Mouse (Mus musculus) forebrain, postnatal 0 days (tissue): ENCODE data around the gene Lrrc49. TPM values are rescaled to one million over a fixed set of nuclear protein-coding genes. Genes with fewer than 3 reads are reported as not detected.

Experiments used
- ATAC-seq: fragments of 200-750 bp; cut with Nextera tagmentation; 2 replicates; pipeline ENCODE4 v1.8.0; 2017; ENCODE audit warnings: mild to moderate bottlenecking, moderate library complexity
- DNase-seq: peaks from one replicate; pipeline ENCODE4 v3.0.0-alpha.2; 2015
- H3K27ac ChIP-seq: fragments of 300-500 bp; sonication (generic); 2 replicates; pipeline ENCODE4 v1.5.1; 2014; ENCODE audit warnings: low read depth, mild to moderate bottlenecking, antibody characterized with exemption, low read length, moderate library complexity, mixed read lengths
- H3K27me3 ChIP-seq: fragments of 300-500 bp; sonication (generic); 2 replicates; pipeline ENCODE4 v1.6.1; 2014; ENCODE audit warnings: mild to moderate bottlenecking, low read length, mixed read lengths; ENCODE audit not compliant: insufficient read depth
- H3K36me3 ChIP-seq: fragments of 300-500 bp; sonication (generic); 2 replicates; pipeline ENCODE4 v1.6.1; 2014; ENCODE audit warnings: mild to moderate bottlenecking, moderate library complexity; ENCODE audit not compliant: insufficient read depth
- H3K4me1 ChIP-seq: fragments of 300-500 bp; sonication (generic); 2 replicates; pipeline ENCODE4 v1.6.1; 2014; ENCODE audit warnings: antibody characterized with exemption; ENCODE audit not compliant: insufficient read depth
- H3K4me2 ChIP-seq: fragments of 300-500 bp; sonication (generic); 2 replicates; pipeline ENCODE4 v1.6.1; 2014; ENCODE audit warnings: low read depth, mild to moderate bottlenecking, moderate library complexity
- H3K4me3 ChIP-seq: fragments of 300-500 bp; sonication (generic); 2 replicates; pipeline ENCODE4 v1.5.1; 2014; ENCODE audit warnings: low read depth, low read length, mixed read lengths
- H3K9ac ChIP-seq: fragments of 300-500 bp; sonication (generic); 2 replicates; pipeline ENCODE4 v1.6.1; 2014; ENCODE audit warnings: mild to moderate bottlenecking
- H3K9me3 ChIP-seq: fragments of 300-500 bp; sonication (generic); 2 replicates; pipeline ENCODE4 v1.6.1; 2016; ENCODE audit warnings: low read length
- CTCF ChIP-seq: sonication (generic); IDR thresholded peaks from 2 replicates; pipeline ENCODE4 v1.5.1; 2016; ENCODE audit warnings: antibody characterized with exemption, control low read depth, low read depth
- WGBS: fragments of 180-500 bp; shearing (Covaris S2); extraction: QIAGEN DNeasy Blood & Tissue Kit; methylation state at CpG from one replicate; pipeline ENCODE4 v1.1.7; 2014; 5-methylcytosine and 5-hydroxymethylcytosine counted together
- polyA plus RNA-seq: library from polyadenylated mRNA; unstranded; fragments of >200 nt; fragmentation: Nextera tagmentation; extraction: Ambion mirVana; gene quantifications from 2 replicates; pipeline ENCODE4 v1.2.1, GENCODE M21; 2015
- total RNA-seq: library from RNA; depleted of rRNA; stranded (reverse); fragments of >200 nt; gene quantifications from 2 replicates; pipeline ENCODE4 v1.2.3, GENCODE M21; 2014

Gene Lrrc49
- total and polyA plus RNA-seq, 2 experiments from 2014 or later, result 69.6 to 85.6 TPM

DNA sequence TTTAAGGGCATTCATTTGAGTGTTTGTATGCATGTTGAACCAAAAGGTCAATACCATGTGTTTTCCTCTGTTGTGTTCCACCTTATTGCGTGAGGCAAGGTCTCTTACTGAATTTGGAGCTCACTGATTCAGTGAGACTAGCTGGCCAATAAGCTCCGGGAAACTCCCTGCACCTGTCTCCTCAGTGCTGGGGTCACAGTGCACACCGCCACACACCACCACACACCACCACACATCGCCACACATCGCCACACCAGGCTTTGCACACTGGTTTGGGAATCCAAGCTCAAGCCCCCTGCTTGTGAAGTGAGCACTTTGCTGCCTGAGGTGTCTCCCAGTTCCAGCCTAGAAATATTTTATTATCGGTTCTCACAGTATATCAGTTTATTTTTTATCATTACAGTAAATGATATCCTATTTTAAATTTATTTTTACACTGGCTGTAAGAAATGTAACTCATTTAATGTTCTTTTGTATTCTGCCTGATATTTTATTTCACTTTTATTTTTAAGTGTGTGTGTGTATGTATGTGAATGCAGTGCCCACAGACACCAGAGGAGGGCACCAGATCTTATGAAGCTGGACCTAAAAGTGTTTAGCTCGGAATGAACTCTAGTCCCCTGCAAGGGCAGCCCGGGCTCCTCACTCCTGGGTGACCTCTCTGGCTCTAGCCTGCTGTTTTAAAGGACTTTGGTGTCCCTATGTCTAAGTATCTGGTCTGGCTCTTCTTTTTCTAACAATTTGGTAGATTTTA lies 96.9 kb downstream of the Lrrc49 start:
- DNase-seq, result peak; percentile 12

DNA sequence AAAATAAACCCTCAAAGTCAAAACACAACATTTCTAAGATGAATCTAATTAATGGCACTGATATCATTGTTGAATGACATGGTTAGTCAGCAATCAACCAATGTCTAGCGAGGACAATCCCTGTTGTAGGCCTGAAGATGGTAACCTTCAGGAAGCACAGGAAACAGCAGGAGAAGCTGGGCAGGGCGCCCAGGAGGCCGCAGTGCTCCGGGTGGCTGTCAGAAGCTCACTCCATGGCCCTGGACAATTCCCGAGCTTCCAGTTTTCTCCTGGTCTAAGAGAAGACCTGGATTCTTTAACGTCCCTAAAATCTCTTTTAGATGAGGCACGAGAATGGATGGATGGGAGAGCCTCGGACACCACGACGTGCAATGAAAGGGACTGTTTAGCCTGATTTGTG lies 99.0 kb downstream of the Lrrc49 start:
- Histone ChIP-seq H3K4me1 (no peaks in the 10 kb centered on the region), H3K4me3 (no peak overlapping the region), H3K9me3 (no peaks in the 10 kb centered on the region), H3K27ac (no peak overlapping the region), H3K9ac (no peak overlapping the region), H3K27me3 (no peaks in the 10 kb centered on the region), H3K4me2 (no peak overlapping the region), H3K36me3 (peaks cover 69% of the 10 kb centered on the region)
- ATAC-seq, result no peak
- no peak for DNase-seq
- TF ChIP-seq CTCF, result no peak
- 93% methylated on average over 10 of the region's 10 CpGs for WGBS

More for the DNA sequence above, 96.9 kb downstream of the Lrrc49 start:
- Histone ChIP-seq H3K9me3 (no peaks in the 10 kb centered on the region), H3K27ac (no peak overlapping the region), H3K27me3 (no peaks in the 10 kb centered on the region), H3K4me1 (no peaks in the 10 kb centered on the region), H3K36me3 (peaks cover 66% of the 10 kb centered on the region), H3K4me3 (no peak overlapping the region), H3K4me2 (no peak overlapping the region), H3K9ac (no peak overlapping the region)
- TF ChIP-seq CTCF, result peak; percentile 44
- 97% methylated on average over 8 of the region's 8 CpGs for WGBS
- no peak for ATAC-seq

DNA sequence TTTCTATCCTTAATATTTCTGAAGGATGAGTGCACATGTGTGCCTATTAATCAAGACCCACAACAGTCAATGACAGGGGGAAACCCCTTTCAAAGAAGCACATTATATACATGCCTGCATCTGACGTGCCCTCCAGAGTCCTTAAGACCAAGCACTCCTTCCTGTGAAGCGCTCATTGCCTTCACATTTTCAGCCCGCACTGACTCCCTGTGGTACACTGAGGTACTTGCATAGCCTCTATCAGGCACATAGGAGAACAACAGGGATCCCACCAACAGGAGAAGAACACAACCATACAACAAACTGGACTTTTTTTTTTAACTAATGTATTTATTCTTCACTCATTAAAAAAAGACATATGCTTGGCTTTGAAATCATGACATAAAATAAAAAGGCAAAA lies 101.0 kb downstream of the Lrrc49 start:
- Histone ChIP-seq H3K4me1 (no peaks in the 10 kb centered on the region), H3K4me2 (no peak overlapping the region), H3K9me3 (no peaks in the 10 kb centered on the region), H3K4me3 (no peak overlapping the region), H3K27me3 (no peaks in the 10 kb centered on the region), H3K27ac (no peak overlapping the region), H3K9ac (no peak overlapping the region), H3K36me3 (peaks cover 55% of the 10 kb centered on the region)
- peak; percentile 76 for TF ChIP-seq CTCF
- DNase-seq (peak; percentile 35), ATAC-seq (peak; percentile 62)
- 91% methylated on average over 3 of the region's 3 CpGs for WGBS

DNA sequence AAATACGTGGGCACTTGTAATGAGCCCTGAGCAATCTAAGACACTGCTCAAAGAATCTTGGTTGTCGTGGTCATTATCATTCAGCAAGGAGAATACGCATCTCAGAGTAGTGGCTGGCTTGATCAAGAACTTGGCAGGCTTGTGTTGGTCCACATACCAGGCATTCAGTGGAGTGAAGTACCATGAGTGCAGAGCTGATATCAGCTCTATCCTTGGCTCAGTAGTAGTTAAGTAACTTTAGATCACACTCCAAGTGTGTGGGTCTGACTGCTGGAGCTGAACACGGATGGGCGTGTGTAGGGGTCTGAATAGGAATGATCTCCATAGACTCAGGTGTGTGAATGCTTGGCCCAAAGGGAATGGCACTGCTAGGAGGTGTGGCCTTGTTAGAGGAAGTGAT lies 102.8 kb downstream of the Lrrc49 start:
- no peak overlapping the region for H3K4me3 ChIP-seq
- H3K27ac ChIP-seq, result no peak overlapping the region
- peaks cover 46% of the 10 kb centered on the region for H3K36me3 ChIP-seq
- DNase-seq (no peak), ATAC-seq (no peak)
- H3K4me1 ChIP-seq, result no peaks in the 10 kb centered on the region
- 97% methylated on average over 5 of the region's 5 CpGs for WGBS
- no peak overlapping the region for H3K4me2 ChIP-seq
- H3K9me3 ChIP-seq, result no peaks in the 10 kb centered on the region
- H3K9ac ChIP-seq, result no peak overlapping the region
- no peak for TF ChIP-seq CTCF
- H3K27me3 ChIP-seq, result no peaks in the 10 kb centered on the region

DNA sequence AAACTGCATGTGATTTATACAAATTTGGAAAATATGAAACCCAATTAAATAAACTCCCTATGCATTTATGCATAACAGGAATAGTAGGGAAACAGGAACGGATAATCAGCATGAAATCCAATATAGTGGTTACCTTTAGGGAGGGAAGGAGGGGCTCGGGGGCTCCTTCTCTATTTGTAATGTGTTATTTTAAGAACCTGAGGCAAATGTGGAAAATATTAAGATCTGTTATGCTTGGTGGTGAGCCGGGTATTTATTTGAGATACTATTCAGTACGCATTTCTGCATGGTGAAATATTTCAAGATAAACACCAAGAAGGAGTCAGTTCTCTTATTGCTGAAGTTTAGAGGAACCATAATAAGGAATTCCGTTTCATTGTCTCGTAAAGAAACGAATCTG lies 105.4 kb downstream of the Lrrc49 start:
- no peak overlapping the region for H3K4me3 ChIP-seq
- no peak overlapping the region for H3K9ac ChIP-seq
- ATAC-seq (no peak), DNase-seq (no peak)
- H3K4me1 ChIP-seq, result no peaks in the 10 kb centered on the region
- H3K9me3 ChIP-seq, result no peaks in the 10 kb centered on the region
- peaks cover 24% of the 10 kb centered on the region for H3K36me3 ChIP-seq
- WGBS, result 90% methylated on average over 7 of the region's 7 CpGs
- no peak overlapping the region for H3K4me2 ChIP-seq
- TF ChIP-seq CTCF, result no peak
- H3K27ac ChIP-seq, result no peak overlapping the region
- H3K27me3 ChIP-seq, result no peaks in the 10 kb centered on the region

DNA sequence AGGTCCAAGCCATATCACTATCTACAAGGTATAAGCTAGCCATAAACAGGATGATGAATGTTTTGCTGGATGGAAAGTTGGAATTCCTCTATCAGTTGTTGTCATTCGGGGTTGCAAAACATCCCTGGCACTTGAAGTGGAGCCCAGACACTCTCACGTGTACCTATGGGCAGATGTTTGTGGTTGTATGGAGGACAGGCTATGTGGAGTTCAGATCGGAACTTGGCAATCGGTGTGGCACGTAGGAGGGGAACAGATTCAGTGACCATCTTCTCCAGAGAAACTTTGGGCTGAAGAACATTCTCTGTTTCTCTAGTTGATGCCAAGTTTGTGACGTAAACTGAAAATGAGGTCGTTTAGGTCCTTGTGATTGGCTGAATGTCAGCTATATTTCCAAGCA lies 114.9 kb downstream of the Lrrc49 start:
- no peak for ATAC-seq
- Histone ChIP-seq H3K9me3 (no peaks in the 10 kb centered on the region), H3K27me3 (no peaks in the 10 kb centered on the region), H3K27ac (no peak overlapping the region), H3K4me3 (no peak overlapping the region), H3K9ac (no peak overlapping the region), H3K36me3 (no peaks in the 10 kb centered on the region), H3K4me2 (no peak overlapping the region), H3K4me1 (no peaks in the 10 kb centered on the region)
- DNase-seq, result no peak
- 95% methylated on average over 7 of the region's 7 CpGs for WGBS
- no peak for TF ChIP-seq CTCF

DNA sequence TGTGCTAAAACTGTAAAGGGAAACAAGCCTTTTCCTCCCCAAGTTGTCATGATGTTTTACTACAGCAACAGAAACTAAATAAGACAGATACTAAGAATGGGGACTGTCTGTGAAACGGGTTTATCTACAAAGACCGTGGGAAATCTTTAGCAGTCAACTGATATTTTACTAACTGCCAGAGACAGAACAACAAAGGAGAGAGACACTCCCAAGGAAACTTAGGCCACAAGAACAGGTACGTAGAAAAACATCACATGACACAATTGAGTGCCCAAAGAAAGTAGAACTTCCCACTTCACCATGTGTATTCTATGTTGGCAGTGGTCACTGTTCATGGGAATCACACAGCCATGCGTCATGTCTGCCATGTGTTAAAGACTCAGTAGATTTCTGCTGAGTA lies 116.2 kb downstream of the Lrrc49 start:
- TF ChIP-seq CTCF, result no peak
- ATAC-seq (no peak), DNase-seq (no peak)
- H3K4me2 ChIP-seq, result no peak overlapping the region
- H3K36me3 ChIP-seq, result no peaks in the 10 kb centered on the region
- H3K27ac ChIP-seq, result no peak overlapping the region
- no peaks in the 10 kb centered on the region for H3K4me1 ChIP-seq
- 97% methylated on average over 4 of the region's 4 CpGs for WGBS
- no peaks in the 10 kb centered on the region for H3K27me3 ChIP-seq
- no peaks in the 10 kb centered on the region for H3K9me3 ChIP-seq
- no peak overlapping the region for H3K9ac ChIP-seq
- no peak overlapping the region for H3K4me3 ChIP-seq
